Mouse (Mus musculus) gastrocnemius, postnatal 25 days (tissue): ENCODE measurements around the gene Taf10. TPM values are rescaled to one million over a fixed set of nuclear protein-coding genes. Genes with fewer than 3 reads are reported as not detected.

Source experiments
- DNase-seq: peaks from one replicate; pipeline ENCODE4 v3.0.0; 2022
- total RNA-seq, 2 experiments: library from RNA; stranded (reverse); gene quantifications; 1 replicate in 1 of 2; 2 replicates in 1 of 2; pipeline ENCODE4 v1.2.3; 2021

The Taf10 gene
- total RNA-seq, 2 experiments from 2014 or later: 79.5 to 84.6 TPM

- DNase-seq: no peak
Measured at GRCm38 (mm10) chr7:105726144-105726979, 17.8 kb downstream of the Taf10 start.

DNA sequence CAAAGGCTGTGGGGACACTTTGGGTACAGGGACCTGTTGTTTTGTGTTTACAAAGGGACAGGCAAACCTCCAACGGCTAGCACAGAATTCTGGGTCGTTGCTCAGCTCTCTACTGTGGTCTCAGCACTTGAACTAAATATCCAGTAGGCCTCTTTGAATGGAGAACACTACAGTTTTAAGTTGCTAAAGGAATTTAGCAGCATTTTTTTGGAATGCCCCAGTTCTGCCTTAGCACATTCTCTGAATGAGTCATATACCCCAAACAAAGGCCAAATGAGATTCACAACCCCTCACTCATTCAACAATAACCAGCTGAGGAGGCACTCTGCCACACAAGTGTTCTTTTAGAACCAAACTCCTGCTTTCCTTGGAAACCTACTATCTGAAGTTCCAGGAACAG, 22.2 kb downstream of the Taf10 start:
- DNase-seq: no peak

DNA sequence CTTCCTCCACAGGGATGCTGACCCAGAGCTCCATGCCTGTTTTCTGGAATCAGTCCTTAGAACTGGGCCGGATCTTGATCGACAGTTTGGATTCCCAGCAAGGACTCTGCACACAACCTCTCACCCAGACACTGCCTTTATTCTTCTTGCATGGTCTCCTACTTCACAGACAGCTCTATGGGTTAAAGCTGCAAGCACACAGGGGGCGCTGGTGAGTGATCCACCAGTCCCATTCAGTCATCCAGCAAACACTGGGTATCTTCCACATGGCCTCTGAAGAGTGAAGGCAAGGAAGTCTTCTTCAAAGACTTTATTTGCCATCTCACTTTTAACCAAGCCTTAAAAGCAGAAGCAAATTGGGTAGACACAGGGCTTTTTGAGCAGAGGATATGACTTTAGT, 28.8 kb downstream of the Taf10 start:
- no peak for DNase-seq

DNA sequence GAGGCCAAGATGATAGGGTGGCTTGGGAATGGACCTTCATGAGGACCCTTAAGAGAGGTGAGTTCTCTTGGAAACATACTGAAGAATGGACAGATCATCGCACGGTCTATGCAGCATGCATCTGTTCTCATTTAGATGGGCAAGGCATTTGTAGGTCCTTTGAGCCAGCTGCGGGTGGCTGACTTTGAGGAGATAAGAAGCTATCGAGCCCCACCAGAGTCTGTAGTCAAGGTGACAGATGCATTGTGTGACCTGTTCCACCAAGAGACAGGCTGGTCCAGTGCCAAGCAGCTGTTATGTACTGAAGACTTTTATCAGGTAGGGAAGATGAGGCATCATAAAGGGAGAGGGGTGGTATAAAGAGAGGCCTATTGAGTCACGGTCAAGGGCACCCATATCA, 35.4 kb downstream of the Taf10 start:
- no peak for DNase-seq

DNA sequence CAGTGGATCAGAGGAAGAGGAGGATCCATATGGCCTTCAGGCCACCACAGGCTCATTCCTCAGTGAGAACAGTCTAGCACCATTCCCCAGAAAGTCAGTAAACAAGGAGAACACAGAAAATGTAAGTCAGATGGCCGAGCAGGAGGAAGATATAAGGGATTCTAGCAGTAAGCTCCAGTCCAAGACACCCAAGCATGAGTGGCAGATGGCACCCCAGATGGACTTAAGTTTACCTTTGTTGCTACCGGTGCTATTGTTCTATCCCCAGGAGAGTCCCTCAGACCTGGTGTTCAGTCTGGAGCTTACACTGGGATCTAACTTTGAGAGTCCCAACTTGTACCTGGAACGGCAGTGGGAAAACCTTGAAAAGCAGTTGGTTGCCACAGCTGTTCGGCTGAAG, 40.3 kb downstream of the Taf10 start:
- DNase-seq: no peak

DNA sequence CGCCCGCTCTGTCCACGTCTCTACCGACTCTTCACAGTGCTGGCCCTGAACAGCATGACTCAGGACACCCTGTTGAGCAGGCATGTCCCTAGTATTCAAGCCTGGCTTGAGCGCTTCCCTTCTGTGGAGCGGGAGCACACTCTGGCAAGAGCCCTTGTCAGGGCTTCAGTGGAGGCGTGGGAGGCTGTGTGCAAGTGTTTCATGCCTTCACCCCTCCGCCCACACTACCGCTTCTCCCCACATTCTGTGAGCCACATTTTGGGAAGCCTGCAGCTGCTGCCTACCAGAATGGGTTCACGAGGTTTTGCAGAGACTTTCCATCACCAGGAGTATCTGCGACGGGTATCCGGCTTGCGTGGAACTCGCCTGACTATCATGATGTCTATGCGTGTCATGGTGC, 41.0 kb downstream of the Taf10 start:
- DNase-seq: no peak

DNA sequence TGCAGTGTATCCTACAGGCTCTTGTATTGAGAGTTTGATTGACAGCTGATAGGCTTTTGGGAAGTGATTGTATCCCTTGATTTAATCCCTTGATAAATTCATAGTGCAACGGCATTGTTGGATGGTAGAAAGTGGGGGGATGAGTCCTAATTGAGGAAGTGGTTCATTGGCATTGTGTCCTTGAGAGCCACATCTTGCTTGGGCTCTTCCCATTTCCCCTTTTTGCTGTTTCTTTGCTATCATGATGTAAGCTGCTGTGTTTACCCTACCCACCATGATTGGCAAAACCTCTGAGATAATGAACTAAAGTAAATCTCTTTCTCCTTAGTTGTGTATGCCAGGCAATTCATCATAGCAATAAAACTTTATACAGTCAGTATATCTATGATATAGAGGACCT, 53.3 kb downstream of the Taf10 start:
- DNase-seq: no peak

Other genes with a start within 250 kb of the Taf10 start
- gene Smpd1, start 190.0 kb downstream of the Taf10 start, total RNA-seq: 10 to 100 TPM; 48.6 to 51.5 TPM
- gene Apbb1, start 162.7 kb downstream of the Taf10 start, total RNA-seq: 1 to 10 TPM; 6.5 to 9.1 TPM
- gene Hpx, start 144.2 kb downstream of the Taf10 start, total RNA-seq: not detected
- 10 to 100 TPM; 14.7 to 17.0 TPM for gene Trim3, start 110.8 kb downstream of the Taf10 start, total RNA-seq
- gene Timm10b, start 104.3 kb downstream of the Taf10 start, total RNA-seq: 10 to 100 TPM; 58.3 to 59.5 TPM
- 10 to 100 TPM in 1 of 2 experiments, 1 to 10 TPM in 1; 9.9 to 11.0 TPM for gene Arfip2, start 103.9 kb downstream of the Taf10 start, total RNA-seq
- gene Gm45799, start 103.8 kb downstream of the Taf10 start, total RNA-seq: 1 to 10 TPM; 1.8 to 3.1 TPM
- gene Dnhd1, start 93.5 kb downstream of the Taf10 start, total RNA-seq: under 1 TPM; 0.69 to 0.99 TPM
- 10 to 100 TPM; 49.9 to 59.5 TPM for gene Ilk, start 7.8 kb downstream of the Taf10 start, total RNA-seq
- 1 to 10 TPM; 8.9 to 9.0 TPM for gene Rrp8, start 7.0 kb downstream of the Taf10 start, total RNA-seq
- 10 to 100 TPM; 37.5 to 38.7 TPM for gene Tpp1, start 7.9 kb upstream of the Taf10 start, total RNA-seq
- gene Dchs1, start 43.3 kb upstream of the Taf10 start, total RNA-seq: 1 to 10 TPM; 4.3 to 5.3 TPM
- 100 to 1,000 TPM in 1 of 2 experiments, 10 to 100 TPM in 1; 98.2 to 104 TPM for gene Mrpl17, start 66.7 kb upstream of the Taf10 start, total RNA-seq
- 1 to 10 TPM; 3.0 to 3.6 TPM for gene Gm4070, start 209.6 kb upstream of the Taf10 start, total RNA-seq